8 mouse cellular contexts compared by ENCODE assay signal in the genomic region with DNA sequence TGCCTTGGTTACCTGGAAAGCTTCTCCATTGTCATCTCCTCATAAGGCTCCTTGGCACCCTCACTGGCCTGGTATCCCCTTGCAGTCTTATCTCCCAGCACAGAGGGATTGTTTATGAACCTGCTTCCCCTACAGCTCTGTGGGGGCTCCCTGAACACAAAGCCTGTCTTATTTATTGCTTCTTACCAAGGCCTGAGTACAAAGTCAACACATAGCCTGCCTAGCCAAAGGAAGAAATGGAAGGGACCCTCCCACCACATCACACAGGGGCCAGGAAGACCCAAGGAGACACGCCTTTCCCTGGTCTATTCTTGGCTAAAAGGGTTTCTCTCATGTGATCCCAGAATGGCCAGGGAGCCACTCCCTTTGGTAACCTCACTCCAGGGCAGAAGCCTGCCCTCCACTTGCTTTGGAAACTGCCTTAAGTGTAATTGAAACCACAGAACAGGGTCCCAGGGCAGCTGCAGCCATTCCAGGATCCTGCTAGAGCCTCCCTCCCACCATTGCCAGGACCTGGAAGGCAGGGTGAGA. TPM values are rescaled to one million over a fixed set of nuclear protein-coding genes. Genes with fewer than 3 reads are reported as not detected.
DNase-seq lines count a peak whose midpoint lies in the region; ATAC-seq and TF ChIP-seq lines count a peak whose summit lies in the region.

No protein-coding gene starts in this region.

- WGBS in forebrain, embryonic 12.5 days = 43% methylated on average over 1 of the region's 1 CpGs
- 56% methylated on average over 1 of the region's 1 CpGs for WGBS in forebrain, postnatal 0 days
- WGBS in intestine, embryonic 15.5 days = 17% methylated on average over 1 of the region's 1 CpGs

- peaks cover 13% of the 10 kb centered on the region for H3K4me1 ChIP-seq in forebrain, embryonic 12.5 days
- H3K4me1 ChIP-seq in forebrain, postnatal 0 days (ENCODE audit: insufficient read depth) = peaks cover 7% of the 10 kb centered on the region; the same call in 1 of the 2 replicates
- peaks cover 17% of the 10 kb centered on the region for H3K4me1 ChIP-seq in intestine, embryonic 15.5 days (replicated peaks)

- H3K4me3 ChIP-seq in forebrain, embryonic 12.5 days (replicated peaks) = no peak overlapping the region
- H3K4me3 ChIP-seq in forebrain, postnatal 0 days (ENCODE audit: low read depth, low read length) = no peak overlapping the region
- no peak overlapping the region for H3K4me3 ChIP-seq in intestine, embryonic 15.5 days (replicated peaks)

- no peak for ATAC-seq in forebrain, embryonic 12.5 days (ENCODE audit: low FRiP score)
- no peak for ATAC-seq in forebrain, postnatal 0 days
- ATAC-seq in intestine, embryonic 15.5 days = peak; percentile 17; the same call in 1 of the 2 replicates
- no peak for ATAC-seq in erythroblast, adult 5-6 weeks (replicated peaks; ENCODE audit: low FRiP score, poor library complexity, severe bottlenecking)
- ATAC-seq in megakaryocyte progenitor cell, adult 5-6 weeks (replicated peaks; ENCODE audit: poor library complexity) = no peak

- no peak for DNase-seq in forebrain, postnatal 0 days
- peak; percentile 40 for DNase-seq in fibroblast of lung, adult 2 months (ENCODE audit: low read depth)
- peak; percentile 58 for DNase-seq in lung, postnatal 14 days
- DNase-seq in adrenal gland, adult 18-20 months (ENCODE audit: low spot score in 2 of 2) = no peak

- no peak overlapping the region for H3K4me2 ChIP-seq in forebrain, embryonic 12.5 days
- H3K4me2 ChIP-seq in forebrain, postnatal 0 days (ENCODE audit: low read depth) = no peak overlapping the region
- H3K4me2 ChIP-seq in intestine, embryonic 15.5 days (replicated peaks) = no peak overlapping the region; the same call in 1 of the 2 replicates

- no peaks in the 10 kb centered on the region for H3K9me3 ChIP-seq in forebrain, embryonic 12.5 days
- H3K9me3 ChIP-seq in forebrain, postnatal 0 days (ENCODE audit: low read length) = no peaks in the 10 kb centered on the region
- H3K9me3 ChIP-seq in intestine, embryonic 15.5 days = no peaks in the 10 kb centered on the region

- no peak overlapping the region for H3K9ac ChIP-seq in forebrain, embryonic 12.5 days
- H3K9ac ChIP-seq in forebrain, postnatal 0 days = no peak overlapping the region
- H3K9ac ChIP-seq in intestine, embryonic 15.5 days = no peak overlapping the region

- peaks cover 7% of the 10 kb centered on the region; the same call in 1 of the 2 replicates for H3K36me3 ChIP-seq in forebrain, embryonic 12.5 days (replicated peaks)
- H3K36me3 ChIP-seq in forebrain, postnatal 0 days (ENCODE audit: insufficient read depth) = no peaks in the 10 kb centered on the region
- H3K36me3 ChIP-seq in intestine, embryonic 15.5 days = no peaks in the 10 kb centered on the region

- H3K27me3 ChIP-seq in forebrain, embryonic 12.5 days = no peaks in the 10 kb centered on the region
- H3K27me3 ChIP-seq in forebrain, postnatal 0 days (ENCODE audit: insufficient read depth, low read length) = no peaks in the 10 kb centered on the region
- H3K27me3 ChIP-seq in intestine, embryonic 15.5 days (replicated peaks) = no peaks in the 10 kb centered on the region

- TF ChIP-seq CTCF in forebrain, postnatal 0 days (IDR thresholded peaks at IDR 0.05; ENCODE audit: low read depth) = no peak

- H3K27ac ChIP-seq in forebrain, embryonic 12.5 days = 0 out of 2 replicates have a peak overlapping the region, but pooled peaks have one; percentile 1
- H3K27ac ChIP-seq in forebrain, postnatal 0 days (ENCODE audit: low read depth, low read length) = no peak overlapping the region
- peak overlapping the region; percentile 79 for H3K27ac ChIP-seq in intestine, embryonic 15.5 days

RNA-seq across cellular contexts. Expression of a gene that starts 4.8 kb away (rescaled TPM):
- polyA plus RNA-seq in forebrain, embryonic 12.5 days (2016; fragmentation: Nextera tagmentation; extraction: Ambion mirVana) = 92.9 and 96.3 TPM in 2 replicates
- total RNA-seq in forebrain, postnatal 0 days (2014; rRNA removed) = 67.3 and 82.2 TPM in 2 replicates
- 104 and 115 TPM in 2 replicates for polyA plus RNA-seq in forebrain, postnatal 0 days (2015; fragmentation: Nextera tagmentation; extraction: Ambion mirVana)
- polyA plus RNA-seq in intestine, embryonic 15.5 days (2015; fragmentation: Nextera tagmentation; extraction: Ambion mirVana) = 63.6 and 65.5 TPM in 2 replicates
- 5.6 and 22.6 TPM in 2 replicates for total RNA-seq in erythroblast, adult 5-6 weeks (2015; ENCODE audit: low replicate concordance)
- total RNA-seq in erythroblast, adult 5-6 weeks (2017; ENCODE audit: low replicate concordance) = 19.0 and 30.5 TPM in 2 replicates
- 34.1 and 36.3 TPM in 2 replicates for total RNA-seq in megakaryocyte progenitor cell, adult 5-6 weeks (2015)
- 21.7 and 40.4 TPM in 2 replicates for total RNA-seq in megakaryocyte progenitor cell, adult 5-6 weeks (2017)
- total RNA-seq in adrenal gland, adult 18-20 months (2021) = 10 to 100 TPM; 35.1 to 48.6 TPM

RNA-seq across cellular contexts. Expression of a gene that starts 16.8 kb away (rescaled TPM):
- 39.0 and 40.4 TPM in 2 replicates for polyA plus RNA-seq in forebrain, embryonic 12.5 days (2016; fragmentation: Nextera tagmentation; extraction: Ambion mirVana)
- 28.2 and 43.4 TPM in 2 replicates for total RNA-seq in forebrain, postnatal 0 days (2014; rRNA removed)
- polyA plus RNA-seq in forebrain, postnatal 0 days (2015; fragmentation: Nextera tagmentation; extraction: Ambion mirVana) = 67.9 and 80.7 TPM in 2 replicates
- polyA plus RNA-seq in intestine, embryonic 15.5 days (2015; fragmentation: Nextera tagmentation; extraction: Ambion mirVana) = 28.7 and 29.5 TPM in 2 replicates
- 0.58 and 0.84 TPM in 2 replicates for total RNA-seq in erythroblast, adult 5-6 weeks (2015; ENCODE audit: low replicate concordance)
- total RNA-seq in erythroblast, adult 5-6 weeks (2017; ENCODE audit: low replicate concordance) = 1.8 and 3.3 TPM in 2 replicates
- 0.10 TPM in 1 of 2 replicates, not detected in the other for total RNA-seq in megakaryocyte progenitor cell, adult 5-6 weeks (2015)
- not detected in 2 replicates for total RNA-seq in megakaryocyte progenitor cell, adult 5-6 weeks (2017)
- total RNA-seq in adrenal gland, adult 18-20 months (2021) = 10 to 100 TPM; 22.5 to 55.9 TPM

RNA-seq across cellular contexts. Expression of a gene that starts 37.3 kb away (rescaled TPM):
- polyA plus RNA-seq in forebrain, embryonic 12.5 days (2016; fragmentation: Nextera tagmentation; extraction: Ambion mirVana) = 18.3 and 19.1 TPM in 2 replicates
- total RNA-seq in forebrain, postnatal 0 days (2014; rRNA removed) = 20.9 and 26.0 TPM in 2 replicates
- 10.0 and 11.2 TPM in 2 replicates for polyA plus RNA-seq in forebrain, postnatal 0 days (2015; fragmentation: Nextera tagmentation; extraction: Ambion mirVana)
- polyA plus RNA-seq in intestine, embryonic 15.5 days (2015; fragmentation: Nextera tagmentation; extraction: Ambion mirVana) = 10.7 and 11.3 TPM in 2 replicates
- total RNA-seq in erythroblast, adult 5-6 weeks (2015; ENCODE audit: low replicate concordance) = 13.4 and 17.9 TPM in 2 replicates
- 9.9 and 10.3 TPM in 2 replicates for total RNA-seq in erythroblast, adult 5-6 weeks (2017; ENCODE audit: low replicate concordance)
- total RNA-seq in megakaryocyte progenitor cell, adult 5-6 weeks (2015) = 10.4 and 11.3 TPM in 2 replicates
- 6.8 and 8.2 TPM in 2 replicates for total RNA-seq in megakaryocyte progenitor cell, adult 5-6 weeks (2017)
- total RNA-seq in adrenal gland, adult 18-20 months (2021) = 10 to 100 TPM; 20.9 to 22.4 TPM

RNA-seq across cellular contexts. Expression of a gene that starts 41.0 kb away (rescaled TPM):
- 4.2 and 4.6 TPM in 2 replicates for polyA plus RNA-seq in forebrain, embryonic 12.5 days (2016; fragmentation: Nextera tagmentation; extraction: Ambion mirVana)
- total RNA-seq in forebrain, postnatal 0 days (2014; rRNA removed) = 5.0 and 5.4 TPM in 2 replicates
- polyA plus RNA-seq in forebrain, postnatal 0 days (2015; fragmentation: Nextera tagmentation; extraction: Ambion mirVana) = 4.7 and 6.4 TPM in 2 replicates
- 6.8 and 7.4 TPM in 2 replicates for polyA plus RNA-seq in intestine, embryonic 15.5 days (2015; fragmentation: Nextera tagmentation; extraction: Ambion mirVana)
- not detected in 2 replicates for total RNA-seq in erythroblast, adult 5-6 weeks (2015; ENCODE audit: low replicate concordance)
- total RNA-seq in erythroblast, adult 5-6 weeks (2017; ENCODE audit: low replicate concordance) = 1.4 TPM in 1 of 2 replicates, not detected in the other
- total RNA-seq in megakaryocyte progenitor cell, adult 5-6 weeks (2015) = 3.4 and 4.3 TPM in 2 replicates
- total RNA-seq in megakaryocyte progenitor cell, adult 5-6 weeks (2017) = 0.57 and 1.9 TPM in 2 replicates
- 1 to 10 TPM; 1.4 to 1.7 TPM for total RNA-seq in adrenal gland, adult 18-20 months (2021)

RNA-seq across cellular contexts. Expression of a gene that starts 41.6 kb away (rescaled TPM):
- polyA plus RNA-seq in forebrain, embryonic 12.5 days (2016; fragmentation: Nextera tagmentation; extraction: Ambion mirVana) = 85.8 and 88.3 TPM in 2 replicates
- 86.2 and 93.8 TPM in 2 replicates for total RNA-seq in forebrain, postnatal 0 days (2014; rRNA removed)
- 83.5 and 95.3 TPM in 2 replicates for polyA plus RNA-seq in forebrain, postnatal 0 days (2015; fragmentation: Nextera tagmentation; extraction: Ambion mirVana)
- 266 and 277 TPM in 2 replicates for polyA plus RNA-seq in intestine, embryonic 15.5 days (2015; fragmentation: Nextera tagmentation; extraction: Ambion mirVana)
- 26.8 and 36.1 TPM in 2 replicates for total RNA-seq in erythroblast, adult 5-6 weeks (2015; ENCODE audit: low replicate concordance)
- 33.5 and 39.9 TPM in 2 replicates for total RNA-seq in erythroblast, adult 5-6 weeks (2017; ENCODE audit: low replicate concordance)
- 69.5 and 69.8 TPM in 2 replicates for total RNA-seq in megakaryocyte progenitor cell, adult 5-6 weeks (2015)
- total RNA-seq in megakaryocyte progenitor cell, adult 5-6 weeks (2017) = 71.5 and 77.0 TPM in 2 replicates
- 100 to 1,000 TPM; 103 to 106 TPM for total RNA-seq in adrenal gland, adult 18-20 months (2021)

Comparison
In these comparisons a context has a peak if more than half of its experiments do, and no peak if none do; other contexts are left out.
1. DNase-seq: peak in fibroblast of lung, adult 2 months (single experiment) and lung, postnatal 14 days (single experiment); none in forebrain, postnatal 0 days (single experiment) and adrenal gland, adult 18-20 months (0 of 2).